Mouse (Mus musculus) forebrain, embryonic 11.5 days (tissue): ENCODE data around the gene Zdhhc14. TPM values are rescaled to one million over a fixed set of nuclear protein-coding genes. Genes with fewer than 3 reads are reported as not detected.

Experiments
- ATAC-seq: fragments of 200-750 bp; cut with Nextera tagmentation; replicated peaks from 2 replicates; pipeline ENCODE4 v1.8.0; 2017; ENCODE audit warnings: moderate TSS enrichment; ENCODE audit not compliant: low FRiP score
- DNase-seq: peaks from one replicate; pipeline ENCODE4 v3.0.0-alpha.2; 2017; ENCODE audit warnings: low spot score
- H3K27ac ChIP-seq: fragments of 300-500 bp; sonication (generic); 2 replicates; pipeline ENCODE4 v1.5.1; 2014; ENCODE audit warnings: low read depth, low read length
- H3K27me3 ChIP-seq: fragments of 300-500 bp; sonication (generic); 2 replicates; pipeline ENCODE4 v1.6.1; 2014; ENCODE audit warnings: mild to moderate bottlenecking, low read length, mixed read lengths; ENCODE audit not compliant: control insufficient read depth, insufficient read depth
- H3K36me3 ChIP-seq: fragments of 300-500 bp; sonication (generic); 2 replicates; pipeline ENCODE4 v1.6.1; 2014; ENCODE audit warnings: mild to moderate bottlenecking, low read length, moderate library complexity, mixed read lengths; ENCODE audit not compliant: control insufficient read depth, insufficient read depth
- H3K4me1 ChIP-seq: fragments of 300-500 bp; sonication (generic); replicated peaks from 2 replicates; pipeline ENCODE4 v1.6.1; 2014; ENCODE audit warnings: low read length, mixed read lengths; ENCODE audit not compliant: control insufficient read depth, insufficient read depth
- H3K4me2 ChIP-seq: fragments of 300-500 bp; sonication (generic); 2 replicates; pipeline ENCODE4 v1.6.1; 2014; ENCODE audit warnings: low read depth, mild to moderate bottlenecking, low read length, moderate library complexity, mixed read lengths; ENCODE audit not compliant: severe bottlenecking
- H3K4me3 ChIP-seq: fragments of 300-500 bp; sonication (generic); 2 replicates; pipeline ENCODE4 v1.5.1; 2014; ENCODE audit warnings: low read depth, low read length
- H3K9ac ChIP-seq: fragments of 300-500 bp; sonication (generic); 2 replicates; pipeline ENCODE4 v1.6.1; 2014; ENCODE audit warnings: low read length
- H3K9me3 ChIP-seq: fragments of 300-500 bp; sonication (generic); 2 replicates; pipeline ENCODE4 v1.6.1; 2016; ENCODE audit warnings: low read length, mixed read lengths; ENCODE audit not compliant: control insufficient read depth
- WGBS: fragments of 180-500 bp; shearing (Covaris S2); extraction: QIAGEN DNeasy Blood & Tissue Kit; methylation state at CpG from one replicate; pipeline ENCODE4 v1.1.7; 2014; 5-methylcytosine and 5-hydroxymethylcytosine counted together
- polyA plus RNA-seq: library from polyadenylated mRNA; unstranded; fragments of >200 nt; fragmentation: Nextera tagmentation; extraction: Ambion mirVana; gene quantifications from 2 replicates; pipeline ENCODE4 v1.2.1, GENCODE M21; 2014

The Zdhhc14 gene
- polyA plus RNA-seq, 1 experiment from 2014 or later: 2.3 TPM

DNA sequence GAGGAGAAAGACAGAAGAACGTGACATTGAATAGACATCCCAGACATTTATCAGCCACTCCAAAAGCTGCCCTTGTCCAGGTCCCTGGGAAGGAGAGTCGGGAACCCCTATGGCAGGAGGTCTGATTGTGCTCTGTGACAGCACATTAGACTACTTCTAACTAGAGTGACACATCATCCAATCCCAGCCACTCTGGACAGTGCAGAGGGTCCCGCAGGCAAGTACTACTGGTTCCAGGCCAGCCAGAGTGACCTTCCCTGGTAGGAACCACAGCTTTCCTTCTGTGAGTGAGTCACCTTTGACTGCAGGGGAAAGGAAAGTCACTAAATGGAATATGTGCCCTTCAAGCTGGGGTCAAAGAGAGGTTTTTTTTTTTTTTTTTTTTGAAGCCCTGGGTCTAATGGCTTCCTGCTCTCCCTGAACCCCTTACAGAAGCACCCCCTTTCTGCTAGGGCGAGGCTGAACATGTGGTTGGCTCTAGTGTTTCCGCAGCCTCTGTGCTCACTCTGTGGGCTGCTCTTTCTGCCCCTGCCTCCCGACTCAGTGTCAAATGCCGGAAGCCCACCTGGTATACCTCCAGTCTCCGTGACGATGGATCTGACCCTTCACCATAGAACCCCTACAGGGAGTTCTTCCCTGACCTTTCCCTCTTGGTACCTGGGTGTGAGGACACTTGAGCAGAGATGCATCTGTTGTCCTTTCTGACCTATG is 276.6 kb downstream of the Zdhhc14 start:
- no peaks in the 10 kb centered on the region for H3K27me3 ChIP-seq
- no peak overlapping the region for H3K4me3 ChIP-seq
- H3K4me1 ChIP-seq: peaks cover 6% of the 10 kb centered on the region; the same call in 1 of the 2 replicates
- DNase-seq (no peak), ATAC-seq (no peak)
- H3K9me3 ChIP-seq: no peaks in the 10 kb centered on the region
- no peak overlapping the region; the same call in 1 of the 2 replicates for H3K27ac ChIP-seq
- H3K36me3 ChIP-seq: no peaks in the 10 kb centered on the region
- H3K9ac ChIP-seq: no peak overlapping the region
- H3K4me2 ChIP-seq: no peak overlapping the region
- 87% methylated on average over 9 of the region's 9 CpGs for WGBS

DNA sequence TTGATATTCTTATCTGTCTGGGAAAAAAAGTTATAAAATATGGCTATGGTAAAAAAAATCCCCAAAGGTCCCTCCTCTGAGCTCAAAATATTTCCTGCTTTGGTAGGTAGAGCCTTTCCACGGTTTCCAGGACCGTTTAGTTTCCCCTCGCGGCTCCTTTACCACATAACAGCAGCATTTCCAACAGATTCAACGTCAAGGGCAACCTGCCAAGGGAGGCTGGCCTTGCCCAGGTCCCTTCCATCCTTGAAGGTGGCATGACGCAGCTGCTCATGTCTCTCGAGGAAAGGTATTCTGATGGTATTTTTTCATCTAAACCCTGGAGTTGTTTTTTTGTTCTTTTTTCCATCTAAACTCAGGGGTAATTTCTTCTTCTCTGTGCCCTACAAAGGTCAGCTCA is 277.4 kb downstream of the Zdhhc14 start:
- WGBS: 34% methylated on average over 7 of the region's 7 CpGs
- DNase-seq (peak; percentile 59), ATAC-seq (no peak; the same call in 1 of the 2 replicates)
- peak overlapping the region; percentile 45; the same call in 1 of the 2 replicates for H3K4me2 ChIP-seq
- H3K4me3 ChIP-seq: peak overlapping the region; percentile 17; the same call in 1 of the 2 replicates
- H3K27me3 ChIP-seq: no peaks in the 10 kb centered on the region
- peaks cover 6% of the 10 kb centered on the region; the same call in 1 of the 2 replicates for H3K4me1 ChIP-seq
- peak overlapping the region; percentile 75 for H3K27ac ChIP-seq
- H3K9me3 ChIP-seq: no peaks in the 10 kb centered on the region
- no peaks in the 10 kb centered on the region for H3K36me3 ChIP-seq
- peak overlapping the region; percentile 47 for H3K9ac ChIP-seq

DNA sequence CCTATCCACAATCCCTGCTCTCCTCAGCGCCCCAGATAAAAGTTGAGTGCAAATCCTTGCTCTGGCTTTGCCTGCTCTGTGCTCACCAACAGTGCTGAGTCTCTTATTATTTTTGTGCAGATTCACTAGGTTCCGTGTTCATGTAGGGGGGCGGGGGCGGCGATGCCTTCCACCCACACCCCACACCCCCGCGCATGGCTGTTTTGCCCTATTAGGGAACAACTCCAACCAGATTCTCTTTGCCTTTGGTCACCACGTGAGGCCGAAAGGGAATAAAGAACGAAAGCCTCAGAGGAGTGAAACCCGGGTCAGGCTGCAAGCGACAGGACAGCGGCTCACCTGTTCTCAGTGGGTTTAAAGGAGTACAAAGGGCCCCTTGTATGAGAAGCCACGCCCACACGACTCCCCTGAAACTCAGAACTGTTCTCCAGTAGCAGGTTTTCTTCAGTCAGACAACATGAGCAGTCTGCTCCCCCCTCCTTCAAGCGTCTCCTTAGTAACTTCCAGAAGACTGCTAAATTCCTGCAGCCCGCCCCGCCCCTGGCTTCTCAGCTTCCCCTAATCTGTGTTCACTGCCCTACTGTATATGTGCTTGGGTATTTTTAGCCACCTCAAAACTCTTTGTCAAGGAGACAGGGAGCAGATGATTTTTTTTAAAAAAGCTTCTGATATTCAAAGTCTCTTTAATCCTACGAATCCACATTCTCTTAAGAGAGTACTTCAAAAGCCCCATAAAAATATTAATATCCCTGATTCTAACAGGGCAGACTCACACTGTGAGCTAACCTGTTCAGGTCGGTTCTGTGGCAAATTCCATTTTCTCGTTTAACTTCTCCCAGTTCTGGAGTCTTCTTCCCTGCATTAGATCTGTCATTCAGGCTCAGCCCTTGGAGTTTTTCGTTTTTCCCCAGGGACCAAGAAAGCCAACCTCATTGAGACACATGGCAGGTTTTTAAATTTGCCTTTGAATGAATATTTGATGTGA is 278.2 kb downstream of the Zdhhc14 start:
- H3K27ac ChIP-seq: peak overlapping the region; percentile 75
- no peaks in the 10 kb centered on the region for H3K27me3 ChIP-seq
- H3K4me3 ChIP-seq: peak overlapping the region; percentile 17; the same call in 1 of the 2 replicates
- no peaks in the 10 kb centered on the region for H3K9me3 ChIP-seq
- H3K36me3 ChIP-seq: no peaks in the 10 kb centered on the region
- 9% methylated on average over 22 of the region's 22 CpGs for WGBS
- ATAC-seq (peak; percentile 90), DNase-seq (peak; percentile 80)
- peak overlapping the region; percentile 45 for H3K4me2 ChIP-seq
- H3K9ac ChIP-seq: peak overlapping the region; percentile 47
- H3K4me1 ChIP-seq: peaks cover 6% of the 10 kb centered on the region; the same call in 1 of the 2 replicates

DNA sequence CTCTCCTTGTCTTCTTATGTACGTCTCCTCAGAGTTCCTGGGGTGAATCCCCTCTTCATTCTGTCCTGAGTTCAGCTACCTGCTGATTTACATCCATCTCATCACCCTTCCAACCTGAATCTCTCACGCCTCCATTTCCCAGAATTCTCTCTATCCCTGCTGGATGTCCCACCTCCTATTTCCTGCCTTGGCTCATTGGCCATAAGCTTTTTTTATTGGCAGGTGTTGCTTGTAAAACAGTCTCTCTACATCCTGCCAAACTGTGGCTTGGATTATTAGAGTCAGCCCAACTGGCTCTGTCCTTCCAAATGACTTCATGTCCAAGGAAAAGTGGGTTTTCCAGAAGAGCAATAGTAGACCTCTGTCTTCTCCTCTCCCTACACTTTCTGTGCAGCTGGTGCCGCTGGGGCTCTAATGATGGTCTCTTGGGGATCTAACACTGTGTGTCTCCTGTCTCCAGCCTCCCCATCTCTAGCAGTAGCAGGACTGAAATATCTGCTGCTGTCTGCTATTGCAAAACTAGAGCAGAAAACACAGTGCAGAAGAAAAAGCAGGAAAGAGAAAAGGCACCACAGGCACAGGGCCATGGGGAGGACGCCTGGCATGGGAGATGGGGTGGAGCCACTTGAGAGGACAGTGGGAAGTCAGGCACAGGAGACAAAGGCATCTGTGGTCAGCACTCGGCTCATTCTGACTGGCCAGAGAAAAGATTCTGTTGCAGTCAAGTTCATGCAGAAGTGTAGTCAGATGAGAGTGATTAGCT is 288.0 kb downstream of the Zdhhc14 start:
- H3K27ac ChIP-seq: no peak overlapping the region
- H3K27me3 ChIP-seq: no peaks in the 10 kb centered on the region
- H3K4me1 ChIP-seq: no peaks in the 10 kb centered on the region
- ATAC-seq: no peak
- no peak overlapping the region for H3K9ac ChIP-seq
- no peaks in the 10 kb centered on the region for H3K36me3 ChIP-seq
- no peak for DNase-seq
- no peak overlapping the region for H3K4me2 ChIP-seq
- H3K4me3 ChIP-seq: no peak overlapping the region
- no peaks in the 10 kb centered on the region for H3K9me3 ChIP-seq
- WGBS: 78% methylated on average over 5 of the region's 5 CpGs

DNA sequence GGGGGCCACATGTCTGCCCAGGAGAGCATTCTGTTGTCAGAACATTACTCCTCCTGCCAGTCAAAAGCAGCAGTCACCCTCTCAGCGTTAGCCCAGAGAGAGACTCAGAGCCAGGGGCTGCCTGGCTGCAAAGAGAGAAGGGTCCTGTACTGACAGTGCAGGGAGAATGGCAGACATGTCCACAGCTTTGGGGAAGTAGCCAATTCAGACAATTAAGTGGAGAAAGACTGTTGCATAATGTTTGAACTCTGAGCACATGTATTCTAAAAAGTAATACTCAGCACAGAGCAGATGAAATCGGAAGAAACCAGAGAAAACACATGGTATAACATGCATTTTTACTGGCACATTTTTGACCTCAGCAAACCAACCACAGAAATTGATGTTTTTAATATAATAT is 292.9 kb downstream of the Zdhhc14 start:
- Histone ChIP-seq H3K4me1 (no peaks in the 10 kb centered on the region), H3K4me3 (no peak overlapping the region), H3K9ac (no peak overlapping the region), H3K27ac (no peak overlapping the region), H3K4me2 (no peak overlapping the region), H3K27me3 (no peaks in the 10 kb centered on the region), H3K36me3 (no peaks in the 10 kb centered on the region), H3K9me3 (no peaks in the 10 kb centered on the region)
- WGBS: 59% methylated on average over 2 of the region's 2 CpGs
- DNase-seq (no peak), ATAC-seq (no peak)

DNA sequence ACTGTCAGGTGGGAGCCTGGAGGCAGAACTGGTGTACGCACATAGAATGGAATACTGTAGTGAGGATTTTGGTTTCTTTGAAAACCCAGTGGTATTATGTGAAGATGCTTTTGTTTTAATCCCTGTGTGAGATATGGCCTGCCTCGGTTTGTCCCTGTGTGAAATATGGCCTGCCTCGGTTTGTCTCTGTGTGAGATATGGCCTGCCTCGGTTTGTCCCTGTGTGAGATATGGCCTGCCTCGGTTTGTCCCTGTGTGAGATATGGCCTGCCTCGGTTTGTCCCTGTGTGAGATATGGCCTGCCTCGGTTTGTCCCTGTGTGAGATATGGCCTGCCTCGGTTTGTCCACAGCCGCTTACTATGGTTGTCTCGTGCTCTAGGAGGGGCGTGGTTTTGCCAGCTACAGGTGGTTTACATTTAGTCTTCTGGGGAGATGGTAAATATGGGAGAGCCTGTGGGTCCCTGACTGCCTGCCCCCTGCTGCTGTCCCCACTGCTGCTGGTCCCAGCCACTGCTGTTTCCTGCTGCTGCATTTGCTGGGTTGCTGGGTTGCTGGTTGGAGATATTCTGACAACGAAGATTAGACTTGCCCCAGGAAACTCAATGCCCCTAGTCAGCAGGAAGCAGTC is 299.9 kb downstream of the Zdhhc14 start:
- Histone ChIP-seq H3K4me1 (no peaks in the 10 kb centered on the region), H3K36me3 (no peaks in the 10 kb centered on the region), H3K27ac (no peak overlapping the region), H3K27me3 (no peaks in the 10 kb centered on the region), H3K4me2 (no peak overlapping the region), H3K4me3 (no peak overlapping the region), H3K9me3 (no peaks in the 10 kb centered on the region), H3K9ac (no peak overlapping the region)
- 92% methylated on average over 11 of the region's 12 CpGs for WGBS
- no peak for ATAC-seq
- DNase-seq: no peak

DNA sequence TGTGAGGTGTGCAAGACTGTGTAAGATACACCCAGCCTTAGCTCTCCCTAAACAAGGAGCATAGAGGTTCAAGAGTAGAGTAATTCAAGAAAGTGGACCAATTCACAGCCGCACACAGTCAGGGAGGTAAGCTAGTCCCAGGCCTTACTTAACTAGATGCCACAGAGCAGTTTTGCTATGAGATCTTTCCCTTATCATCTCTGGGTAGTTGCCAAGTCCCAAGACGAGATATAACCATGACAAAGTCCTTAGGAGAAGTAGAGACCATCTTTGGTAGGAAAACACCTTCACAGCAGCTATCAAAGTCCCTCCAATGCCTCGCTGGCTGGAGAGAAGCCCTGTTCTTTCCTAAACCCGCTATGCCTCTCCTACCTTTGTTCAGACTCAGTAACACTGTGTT is 301.2 kb downstream of the Zdhhc14 start:
- DNase-seq (no peak), ATAC-seq (no peak)
- Histone ChIP-seq H3K9ac (no peak overlapping the region), H3K27ac (no peak overlapping the region), H3K4me2 (no peak overlapping the region), H3K27me3 (no peaks in the 10 kb centered on the region), H3K9me3 (no peaks in the 10 kb centered on the region), H3K4me3 (no peak overlapping the region), H3K4me1 (no peaks in the 10 kb centered on the region), H3K36me3 (no peaks in the 10 kb centered on the region)
- 78% methylated on average over 4 of the region's 4 CpGs for WGBS

DNA sequence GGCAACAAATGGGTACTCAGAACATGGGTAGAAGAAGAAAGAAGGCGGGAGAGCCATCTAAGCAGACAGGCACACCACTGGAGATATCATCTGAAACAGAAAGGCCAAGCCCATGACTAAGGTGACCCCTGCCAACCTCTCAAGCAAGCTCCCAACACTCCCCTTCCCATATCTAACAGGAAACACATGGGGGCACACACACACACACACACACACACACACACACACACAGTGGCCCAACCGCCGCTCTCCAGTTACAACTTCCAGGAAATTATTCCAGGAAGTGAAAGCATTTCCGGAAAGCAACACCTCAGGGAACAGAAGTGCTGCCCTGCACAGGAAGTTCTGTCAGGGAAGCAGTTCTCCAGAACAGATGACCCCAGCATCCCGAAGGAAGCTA is 301.9 kb downstream of the Zdhhc14 start:
- no peak overlapping the region for H3K9ac ChIP-seq
- no peak overlapping the region for H3K4me2 ChIP-seq
- H3K27ac ChIP-seq: no peak overlapping the region
- H3K9me3 ChIP-seq: no peaks in the 10 kb centered on the region
- no peaks in the 10 kb centered on the region for H3K36me3 ChIP-seq
- ATAC-seq (no peak), DNase-seq (no peak)
- WGBS: 78% methylated on average over 5 of the region's 5 CpGs
- H3K4me3 ChIP-seq: no peak overlapping the region
- no peaks in the 10 kb centered on the region for H3K27me3 ChIP-seq
- no peaks in the 10 kb centered on the region for H3K4me1 ChIP-seq
